Mouse (Mus musculus) lung, postnatal 25 days (tissue): ENCODE results near the gene Prkag2.
"Not testable (repeated sequence)": the region's sequence is repeated elsewhere in the genome, so short reads cannot be mapped to it uniquely, and the experiment has no call there.

Experiments
- DNase-seq: peaks from one replicate; pipeline ENCODE4 v3.0.0; 2022; ENCODE audit warnings: low spot score

Gene Prkag2

DNA sequence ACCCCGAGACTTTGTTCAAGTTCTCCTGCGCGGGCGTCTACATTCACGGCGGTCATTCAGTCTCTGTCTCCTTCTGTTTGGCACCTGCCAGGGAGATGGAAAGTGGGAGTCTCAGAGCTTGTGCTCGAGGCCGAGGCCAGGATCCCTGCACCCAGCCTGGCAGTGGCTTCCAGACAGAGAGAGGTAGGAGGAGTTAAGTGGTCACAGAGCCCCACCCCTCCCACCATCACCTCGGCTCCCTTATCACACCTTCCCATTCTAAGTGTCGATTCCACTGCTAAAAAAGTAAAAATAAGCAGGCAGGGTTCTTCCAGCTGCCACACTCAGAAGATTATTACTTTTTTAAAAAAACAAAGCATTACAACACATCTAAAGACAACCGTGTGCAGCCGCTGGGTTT, 236.6 kb downstream of the Prkag2 start:
- no peak for DNase-seq

DNA sequence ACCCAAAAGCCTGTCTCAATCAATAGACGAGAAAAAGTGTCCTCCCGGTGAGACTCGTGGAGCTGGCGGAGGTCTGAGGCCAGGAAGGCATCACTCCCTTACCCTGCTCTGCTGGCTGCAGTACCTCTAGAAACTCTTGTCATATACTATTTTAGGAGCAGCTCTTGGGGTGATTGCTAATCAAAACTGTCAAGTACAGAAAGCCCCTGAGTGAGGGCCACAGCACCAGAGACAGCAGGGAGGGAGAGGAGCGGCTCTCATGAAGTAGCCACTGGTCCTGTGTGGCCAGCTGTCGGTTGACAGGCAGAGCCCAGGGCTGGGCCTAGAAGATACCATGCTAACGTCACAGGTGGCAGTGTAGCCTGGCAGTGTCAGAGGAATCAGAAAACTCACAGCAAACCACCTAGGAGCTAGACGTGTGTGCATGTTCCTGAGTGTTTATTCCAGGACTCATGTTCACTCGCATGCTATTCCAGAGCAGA, 239.0 kb downstream of the Prkag2 start:
- DNase-seq = no peak

DNA sequence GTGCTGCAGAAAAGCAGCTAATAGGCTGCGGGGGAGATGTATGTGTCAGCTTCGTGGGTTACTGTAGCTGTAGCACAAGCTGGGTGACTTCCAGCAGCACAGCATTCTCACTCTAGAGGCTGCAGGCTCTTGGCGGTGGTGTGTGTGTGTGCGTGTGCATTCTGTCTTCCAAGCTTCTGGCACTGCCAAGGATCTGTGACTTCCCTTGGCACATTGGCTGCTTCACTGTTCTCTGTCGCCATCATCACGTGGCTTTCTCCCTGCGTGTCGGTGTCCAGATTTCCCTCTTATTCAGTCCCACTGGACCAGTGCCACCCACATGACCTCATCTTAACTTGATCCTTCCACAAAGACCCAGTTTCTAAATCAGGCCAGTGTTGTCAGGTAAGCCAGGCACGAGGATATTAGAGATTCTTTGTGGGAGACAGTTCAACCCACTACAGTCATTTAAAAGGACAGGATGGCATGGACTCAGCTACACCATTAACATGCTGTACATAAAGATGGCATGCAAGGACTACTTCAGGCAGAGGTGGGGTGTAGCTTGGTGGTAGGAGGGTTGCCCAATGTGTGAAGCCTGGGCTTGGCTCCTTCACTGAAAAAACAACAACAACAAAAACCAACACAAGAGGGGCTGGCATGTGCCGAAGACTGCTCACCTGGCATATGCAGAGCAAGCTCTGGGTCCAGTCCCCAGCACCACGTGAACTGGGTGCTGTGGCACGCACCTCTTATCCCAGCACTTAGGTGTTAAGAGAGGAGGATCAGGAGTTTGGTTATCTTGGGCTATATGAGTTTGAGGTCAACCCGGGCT, 239.6 kb downstream of the Prkag2 start:
- DNase-seq = peak; percentile 17

DNA sequence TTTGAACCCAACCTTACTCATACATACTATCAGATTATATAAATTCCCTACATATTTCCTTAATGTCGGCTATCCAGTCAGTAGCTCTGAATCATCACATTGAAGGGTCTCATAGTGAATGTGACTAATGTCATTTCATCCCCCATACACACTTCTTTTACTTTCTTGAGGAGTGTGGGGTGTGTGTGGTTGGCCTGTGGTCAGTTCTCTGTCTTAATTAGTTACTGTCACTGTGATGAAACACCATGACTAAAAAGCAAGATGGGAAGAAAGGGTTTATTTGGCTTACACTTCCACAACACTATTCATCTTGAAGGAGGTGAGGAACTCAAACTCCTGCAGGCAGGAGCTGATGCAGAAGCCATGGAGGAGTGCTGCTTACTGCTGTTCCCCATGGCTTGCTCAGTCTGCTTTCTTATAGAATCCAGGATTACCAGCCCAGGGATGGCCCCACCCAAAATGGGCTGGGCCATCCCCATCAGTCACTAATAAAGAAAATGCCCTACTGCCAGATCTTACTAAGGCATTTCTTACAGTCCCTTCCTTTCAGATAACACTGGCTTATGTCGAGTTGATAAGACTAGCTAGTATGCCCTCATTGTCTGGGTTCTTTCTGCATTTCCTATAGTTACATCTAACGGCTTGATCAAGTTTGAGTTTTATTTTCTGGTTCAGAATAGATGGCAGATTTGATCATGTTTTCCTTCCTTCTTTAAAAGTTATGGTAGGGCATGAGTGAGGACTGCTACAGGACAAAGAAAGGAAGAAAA, 240.5 kb downstream of the Prkag2 start:
- DNase-seq = no peak

DNA sequence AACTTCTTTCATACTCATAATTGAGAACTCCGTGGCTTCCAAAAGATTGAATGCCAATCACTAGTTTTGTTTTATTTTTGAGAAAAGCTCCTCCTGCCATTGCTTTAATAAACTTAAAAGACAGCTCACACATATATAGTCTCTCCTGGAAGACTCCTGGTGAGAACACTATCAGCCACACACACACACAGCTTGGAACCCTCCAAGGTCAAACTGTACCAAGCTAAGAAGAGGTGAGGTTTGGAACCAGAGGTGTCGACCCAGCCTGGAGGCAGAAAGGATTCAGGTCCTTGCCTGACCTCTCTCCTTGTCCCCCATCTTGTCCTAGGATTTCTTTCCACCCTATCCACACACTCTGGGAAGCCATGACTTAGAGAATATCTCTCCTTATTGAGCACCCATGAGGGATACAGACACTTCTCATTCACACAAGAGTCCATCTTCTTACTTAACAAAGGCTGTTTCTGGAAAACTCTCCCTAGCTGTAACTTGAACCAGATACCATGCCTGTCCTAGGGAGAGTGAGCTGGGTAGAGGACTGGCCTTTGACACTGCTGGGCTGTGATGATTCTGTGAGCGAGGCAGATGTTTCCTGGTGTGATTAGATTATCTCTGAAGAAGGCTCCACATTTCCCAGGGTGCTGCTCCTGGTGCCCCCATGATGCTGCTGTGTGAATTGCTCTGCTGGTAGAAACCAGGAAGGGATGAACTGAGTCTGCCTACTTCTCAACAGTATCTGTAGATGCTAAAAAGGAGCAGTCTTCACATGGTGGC, 245.4 kb downstream of the Prkag2 start:
- DNase-seq = no peak

DNA sequence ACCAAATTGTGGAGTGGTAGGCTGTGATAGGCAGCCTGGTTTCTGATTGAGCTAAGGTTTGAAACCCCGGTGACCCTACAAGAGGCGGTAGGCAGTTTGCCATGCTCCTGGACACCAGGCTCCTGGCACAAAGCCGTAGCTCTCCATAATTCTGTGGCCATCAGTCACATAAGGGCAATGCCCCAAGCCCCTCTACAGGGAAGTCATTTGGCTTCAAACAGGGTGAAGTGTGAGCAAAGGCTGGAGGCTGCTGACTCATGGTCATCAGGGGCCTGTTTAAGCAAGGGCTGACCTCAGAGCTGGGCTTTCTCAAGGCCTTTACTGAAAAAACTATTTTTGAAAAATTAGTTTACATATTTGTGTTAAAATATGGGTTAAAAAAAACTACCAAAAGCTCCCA, 246.2 kb downstream of the Prkag2 start:
- DNase-seq = no peak

DNA sequence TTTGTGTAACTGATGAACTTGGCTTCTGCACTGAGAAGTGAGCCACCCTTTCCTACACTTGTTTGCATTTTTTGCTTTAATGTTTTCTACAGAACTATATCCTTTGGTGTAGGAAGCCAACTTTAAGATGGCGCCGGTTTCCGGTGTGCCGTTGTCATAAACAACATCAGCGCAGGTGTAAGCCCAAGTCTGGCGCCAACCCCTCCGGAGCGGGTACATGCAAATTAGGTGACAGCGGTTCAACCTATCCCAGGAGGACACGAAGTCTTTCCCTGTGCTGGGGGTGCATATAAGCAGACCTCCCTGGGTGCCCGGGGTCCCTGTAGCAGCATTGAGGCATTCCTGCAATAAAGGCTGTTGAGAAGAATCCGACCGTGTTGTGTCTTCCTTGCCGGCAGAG, 252.2 kb downstream of the Prkag2 start:
- not testable (repeated sequence) for DNase-seq

DNA sequence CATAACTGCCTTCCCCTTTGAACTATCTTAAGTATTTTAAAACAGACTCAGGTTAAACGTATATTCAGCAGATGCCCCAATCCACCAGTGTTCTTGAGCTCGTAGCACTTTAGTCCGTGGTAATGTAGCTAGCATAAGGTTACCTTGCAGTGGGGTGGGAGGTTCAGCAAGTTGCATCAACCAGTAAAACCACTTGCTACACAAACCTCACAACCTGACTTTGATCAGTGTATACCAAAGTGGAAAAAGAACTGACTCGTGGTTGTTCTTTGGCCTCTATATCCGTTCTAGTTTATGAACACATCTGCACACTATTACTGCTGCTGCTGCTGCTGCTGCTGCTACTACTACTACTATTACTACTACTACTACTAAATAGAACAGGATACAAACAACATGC, 256.6 kb downstream of the Prkag2 start:
- no peak for DNase-seq

DNA sequence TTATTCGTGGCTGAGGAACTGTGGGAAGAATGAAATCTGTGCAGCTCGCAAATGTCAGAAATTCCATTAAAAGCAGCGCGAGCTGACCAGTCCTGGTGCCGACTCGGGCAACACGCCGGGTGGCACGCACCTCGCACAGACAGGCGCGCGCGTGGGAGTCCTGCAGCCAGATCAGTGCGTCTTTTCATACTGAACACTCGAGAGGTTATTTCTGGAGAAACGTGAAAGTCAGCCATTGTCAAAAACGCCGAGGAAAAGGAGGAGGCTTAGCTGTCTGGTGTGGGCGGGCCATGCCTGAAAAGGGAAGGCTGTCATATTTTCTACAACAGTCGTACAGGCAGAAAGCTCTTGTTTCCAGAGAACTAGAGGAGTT, 257.4 kb downstream of the Prkag2 start:
- no peak for DNase-seq

DNA sequence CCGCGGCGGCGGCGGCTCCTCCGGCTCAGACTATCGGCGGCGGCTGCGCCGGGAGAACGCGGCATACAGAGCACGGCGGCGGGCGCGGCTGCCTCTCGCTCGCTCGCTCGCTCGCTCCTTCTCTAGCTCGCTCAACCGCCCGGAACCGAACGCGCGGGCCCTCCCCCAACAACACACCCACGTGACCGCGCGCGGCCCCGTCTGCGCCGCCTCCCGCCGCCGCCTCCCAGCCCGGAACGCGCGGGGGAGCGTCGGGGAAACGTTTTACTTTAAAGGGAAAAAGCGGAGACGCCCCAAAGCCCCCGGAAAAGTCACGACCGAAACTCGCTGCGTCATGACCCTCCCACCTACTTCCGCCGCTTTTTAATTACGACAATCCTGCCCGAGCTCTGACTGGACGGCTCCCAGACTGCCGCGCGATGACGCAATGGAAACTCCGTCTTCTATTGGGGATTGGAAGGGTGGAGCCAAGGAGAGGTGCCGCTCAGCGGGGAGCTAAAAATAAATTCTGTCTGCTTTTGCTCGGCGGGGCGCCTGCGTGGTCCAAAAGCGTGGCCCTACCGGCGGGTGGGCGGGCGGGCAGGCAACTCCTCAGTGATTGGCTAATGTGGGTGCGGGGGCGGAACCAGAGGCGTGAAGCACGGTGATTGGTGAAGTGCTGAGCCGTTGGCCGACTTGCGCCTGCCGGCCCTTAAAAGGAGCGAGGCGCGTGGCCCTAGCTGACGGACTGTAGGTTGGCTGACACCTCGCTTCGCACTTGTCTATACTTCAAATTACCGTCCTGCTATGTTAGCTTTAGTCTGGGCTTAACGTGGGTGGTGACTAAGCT, 258.0 kb downstream of the Prkag2 start, which contains the start of gene Rheb:
TSS of gene Rheb (minus strand) at position 351 of the 829 bp plus-strand sequence.
- DNase-seq = peak; percentile 100

DNA sequence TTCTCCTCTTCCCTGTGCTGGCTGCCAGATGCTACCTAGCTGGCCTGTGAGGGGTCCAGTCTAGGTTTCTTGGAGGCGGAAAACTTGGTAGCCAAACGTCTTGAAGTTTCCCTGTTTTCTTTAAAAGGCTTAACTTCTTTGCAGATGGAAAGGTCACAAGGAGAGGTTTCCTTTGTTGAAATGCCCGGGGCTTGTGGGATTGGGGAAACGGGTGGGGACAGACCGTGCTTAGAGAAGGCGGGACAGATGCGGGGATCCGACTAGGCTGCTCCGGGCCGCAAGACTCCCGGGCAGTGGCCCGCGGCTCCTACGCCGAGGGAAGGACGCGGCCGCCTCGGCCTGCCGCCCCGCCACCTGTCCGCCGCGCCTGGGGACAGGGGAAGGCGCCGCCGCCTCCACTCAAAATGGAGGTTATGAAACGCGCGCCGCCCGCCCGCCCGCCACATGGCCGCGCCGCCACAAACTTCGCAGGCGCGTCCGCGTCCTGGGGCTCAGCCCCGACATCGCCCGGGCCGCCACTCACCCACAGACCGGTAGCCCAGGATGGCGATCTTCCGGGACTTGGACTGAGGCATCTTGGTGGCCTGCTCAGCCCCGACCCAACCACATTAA, 258.7 kb downstream of the Prkag2 start:
- DNase-seq = peak; percentile 36

DNA sequence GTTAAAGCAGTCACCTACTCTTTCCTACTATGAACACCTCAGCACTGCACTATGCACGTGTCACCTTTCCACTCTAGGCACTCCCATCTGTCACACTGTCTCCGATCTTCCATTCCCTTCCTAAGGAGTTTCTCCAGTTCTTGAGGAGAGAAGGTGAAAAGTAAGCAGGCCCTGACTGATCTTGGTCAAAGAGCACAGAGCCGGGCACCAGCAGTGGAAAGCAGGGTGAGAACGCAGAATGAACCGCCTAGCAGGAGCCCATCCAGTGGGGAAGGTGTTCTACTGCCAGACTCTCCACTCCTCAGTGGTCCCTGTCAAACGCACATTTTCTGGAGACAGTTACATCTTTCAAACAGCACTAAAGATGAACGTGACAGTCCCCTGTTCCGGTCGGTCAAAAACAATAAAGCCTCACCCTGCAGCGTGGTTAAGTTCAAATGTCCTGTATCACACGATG, 259.4 kb downstream of the Prkag2 start:
- no peak for DNase-seq

DNA sequence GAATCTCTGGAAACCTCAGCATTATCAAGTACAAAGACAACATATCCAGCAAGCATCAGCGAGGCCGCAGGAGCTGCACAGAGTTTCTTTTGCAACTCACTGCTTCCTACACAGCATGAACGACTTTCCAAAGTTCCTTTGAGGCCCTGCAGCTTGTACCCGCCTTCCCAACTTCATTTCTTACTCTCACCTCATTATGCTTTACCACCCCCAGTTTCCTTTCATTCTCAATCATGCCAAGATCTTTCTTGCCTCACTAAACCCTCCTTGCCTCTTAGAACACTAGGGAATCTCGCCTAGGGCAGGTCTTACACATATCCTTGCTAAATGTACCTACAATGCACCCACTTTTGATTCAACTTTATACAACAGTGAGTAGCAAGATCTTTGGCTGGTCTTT, 266.0 kb downstream of the Prkag2 start:
- no peak for DNase-seq

DNA sequence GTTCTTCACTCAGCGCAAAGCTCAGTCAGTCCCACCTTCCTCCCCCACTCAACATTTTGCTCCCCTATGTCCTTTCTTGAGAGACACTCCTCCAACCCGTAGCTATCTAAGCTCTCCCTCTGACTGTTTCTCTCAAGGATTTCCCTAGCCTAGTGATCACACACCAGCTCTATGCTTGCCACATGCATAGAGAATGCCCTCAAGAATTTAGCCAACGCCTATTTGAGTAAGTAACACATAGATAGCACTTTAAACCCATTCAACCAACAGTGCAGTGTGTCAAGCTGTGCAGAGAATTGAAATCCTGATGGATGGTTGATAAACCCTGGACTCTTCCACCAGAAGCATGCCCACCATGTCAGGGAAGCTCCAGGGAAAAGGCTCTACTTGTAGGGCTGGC, 268.5 kb downstream of the Prkag2 start:
- no peak for DNase-seq

DNA sequence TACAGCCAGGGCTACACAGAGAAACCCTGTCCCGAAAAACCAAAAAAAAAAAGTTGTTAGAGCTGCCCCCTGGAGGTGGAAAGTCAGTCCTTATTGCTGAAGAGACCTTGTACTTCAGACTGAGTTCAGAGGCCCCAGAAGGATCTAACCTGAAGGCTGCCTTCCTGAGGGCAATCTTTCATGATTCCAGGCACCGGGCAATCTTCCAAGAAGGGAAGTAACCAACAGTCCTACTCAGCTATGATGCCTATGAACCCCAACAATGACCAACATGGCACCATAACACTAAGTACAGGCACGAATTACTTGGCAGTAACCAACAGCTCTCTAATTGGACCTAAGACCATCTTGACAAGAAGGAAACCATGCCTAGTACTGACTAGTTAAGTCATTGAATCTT, 272.0 kb downstream of the Prkag2 start:
- no peak for DNase-seq

DNA sequence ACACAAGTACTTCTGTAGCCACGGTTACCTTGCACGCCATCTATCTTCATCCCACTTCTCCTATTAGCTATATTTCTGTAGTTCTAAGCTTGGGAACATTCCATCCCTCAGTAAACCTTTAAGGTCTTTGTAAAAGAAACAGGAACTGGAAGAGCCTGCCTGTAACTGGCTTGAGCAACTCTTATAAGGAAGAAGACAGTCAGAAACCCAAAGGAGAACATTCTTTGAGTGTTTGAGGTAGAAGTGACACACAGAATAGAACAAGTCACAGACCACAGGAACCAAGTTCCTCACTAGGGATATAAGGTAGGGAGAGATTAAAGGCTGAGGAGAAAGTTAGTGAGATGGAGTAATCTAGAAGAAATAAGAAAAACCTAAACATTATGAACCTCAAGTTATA, 273.3 kb downstream of the Prkag2 start:
- no peak for DNase-seq

DNA sequence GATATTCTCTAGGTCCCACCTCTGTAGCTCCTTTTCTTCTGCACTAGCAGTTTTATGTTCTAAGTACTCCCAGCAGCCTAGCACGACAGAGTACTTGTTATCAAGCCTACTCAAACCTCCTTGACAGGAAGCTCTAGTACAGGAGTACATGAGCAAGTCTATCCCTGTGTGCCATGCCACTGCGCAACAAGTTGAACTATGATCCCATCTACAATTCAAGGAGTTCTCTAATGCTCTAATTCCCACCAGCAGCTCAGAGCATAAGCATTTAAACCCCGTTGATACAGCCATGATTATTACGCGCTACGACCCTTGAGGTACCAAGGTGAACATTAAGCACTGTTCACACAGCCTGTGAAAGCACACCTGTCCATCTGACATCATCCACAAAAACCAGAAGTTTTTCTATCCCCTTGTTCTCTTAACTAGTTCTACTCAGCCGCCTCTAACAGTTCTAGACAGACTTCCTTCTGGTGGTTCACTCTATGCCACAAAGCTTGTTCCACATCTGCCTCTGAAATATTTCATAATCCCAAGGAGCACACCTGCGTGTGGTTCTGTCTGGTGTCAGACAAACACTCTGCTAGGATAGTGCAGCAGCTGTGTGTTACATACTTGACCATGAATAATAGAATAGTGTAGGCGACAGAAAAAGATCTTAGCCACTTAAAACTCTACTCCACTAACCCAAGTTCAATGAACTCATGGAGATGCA, 274.2 kb downstream of the Prkag2 start:
- no peak for DNase-seq

DNA sequence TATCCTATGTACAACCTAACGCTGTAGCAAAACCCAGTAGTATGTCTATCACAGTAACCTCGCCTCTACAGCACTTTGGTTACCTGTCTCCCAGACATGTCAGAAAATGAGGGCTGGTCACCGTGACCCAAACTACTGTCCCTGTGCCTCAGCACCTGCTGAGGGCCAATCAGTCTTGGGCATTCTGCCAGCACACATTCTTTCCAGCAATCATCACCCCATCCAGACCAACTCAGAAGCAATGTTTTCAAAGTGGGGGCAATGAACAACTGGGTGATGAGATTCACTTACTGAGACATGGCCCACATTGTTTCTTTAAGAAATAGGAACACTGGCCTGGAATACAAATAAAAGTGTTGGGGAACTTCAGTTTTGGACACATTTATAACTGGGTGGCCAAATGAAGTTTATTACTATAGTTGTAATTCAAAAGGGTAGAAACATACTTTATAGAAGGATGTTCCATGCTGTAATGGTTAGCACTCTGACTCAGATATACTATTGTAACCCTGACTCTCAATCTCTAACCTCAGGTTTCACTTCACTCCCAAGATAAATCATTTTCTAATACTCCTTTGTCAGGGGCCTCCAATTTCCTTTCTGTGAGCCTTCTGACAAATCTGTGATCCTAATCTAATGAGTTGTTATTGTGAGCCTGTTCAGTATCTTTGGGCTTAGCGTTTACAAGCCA, 274.9 kb downstream of the Prkag2 start:
- DNase-seq = no peak

DNA sequence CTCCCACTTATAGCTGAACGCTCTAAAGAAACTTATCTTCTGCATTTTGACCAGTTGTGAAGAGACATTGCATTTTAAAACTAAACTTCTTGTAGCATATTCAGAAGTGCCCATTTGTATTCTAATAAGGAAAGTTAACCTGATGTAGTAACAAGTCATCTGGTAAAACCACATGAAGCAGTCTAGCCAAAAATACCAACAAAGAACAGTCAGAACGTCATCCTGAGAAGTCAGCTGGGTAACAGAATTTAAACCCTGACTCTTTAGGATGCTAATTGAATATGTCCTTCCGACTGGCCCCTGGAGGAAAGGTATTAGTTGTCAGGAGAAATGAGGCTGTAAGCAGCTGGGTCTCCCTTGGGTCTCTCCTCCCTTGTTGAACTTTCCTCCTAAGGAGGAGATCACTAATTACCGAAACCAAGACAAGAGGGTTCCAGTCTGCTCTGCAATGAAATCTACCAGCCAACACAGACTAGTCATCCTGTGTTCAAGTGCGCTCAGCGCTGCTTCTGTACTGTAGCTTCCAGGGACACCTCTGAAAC, 276.5 kb downstream of the Prkag2 start:
- DNase-seq = no peak

DNA sequence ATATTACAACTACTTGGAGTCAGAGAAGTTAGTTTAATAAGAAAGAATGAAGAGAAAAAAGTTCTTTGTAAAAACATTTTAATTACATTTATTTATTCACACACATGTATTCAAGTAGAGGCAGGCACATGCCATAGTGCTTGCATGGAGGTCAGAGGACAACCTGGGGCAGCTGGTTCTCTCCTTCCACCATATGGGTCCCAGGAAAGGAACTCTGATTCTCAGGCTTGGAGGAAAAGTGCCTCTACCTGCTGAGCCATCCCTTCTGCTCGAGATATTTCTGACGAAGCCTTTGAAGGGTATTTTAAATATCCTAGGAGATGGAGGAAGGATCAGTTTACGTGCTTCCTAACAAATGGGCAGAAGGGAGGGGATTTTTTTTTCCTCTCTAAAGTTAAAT, 277.7 kb downstream of the Prkag2 start:
- DNase-seq = no peak
